Mouse (Mus musculus) limb, embryonic 12.5 days (tissue): ENCODE results near the gene Hps1. TPM values are rescaled to one million over a fixed set of nuclear protein-coding genes. Genes with fewer than 3 reads are reported as not detected.

Experiments used
- ATAC-seq: fragments of 200-750 bp; cut with Nextera tagmentation; 2 replicates; pipeline ENCODE4 v1.8.0; 2017; ENCODE audit warnings: low read depth, moderate TSS enrichment; ENCODE audit not compliant: insufficient number of reproducible peaks, insufficient read depth, low FRiP score, low TSS enrichment
- H3K27ac ChIP-seq: fragments of 300-500 bp; sonication (generic); 2 replicates; pipeline ENCODE4 v1.5.1; 2016; ENCODE audit warnings: mild to moderate bottlenecking, moderate library complexity
- H3K27me3 ChIP-seq: fragments of 300-500 bp; sonication (generic); 2 replicates; pipeline ENCODE4 v1.6.1; 2016; ENCODE audit warnings: mild to moderate bottlenecking, moderate library complexity
- H3K36me3 ChIP-seq: fragments of 300-500 bp; sonication (generic); 2 replicates; pipeline ENCODE4 v1.6.1; 2016; ENCODE audit warnings: mild to moderate bottlenecking, moderate library complexity
- H3K4me1 ChIP-seq: fragments of 300-500 bp; sonication (generic); replicated peaks from 2 replicates; pipeline ENCODE4 v1.6.1; 2016
- H3K4me2 ChIP-seq: fragments of 300-500 bp; sonication (generic); 2 replicates; pipeline ENCODE4 v1.6.1; 2016; ENCODE audit warnings: mild to moderate bottlenecking, moderate library complexity
- H3K4me3 ChIP-seq: fragments of 300-500 bp; sonication (generic); replicated peaks from 2 replicates; pipeline ENCODE4 v1.5.1; 2016; ENCODE audit warnings: mild to moderate bottlenecking
- H3K9ac ChIP-seq: fragments of 300-500 bp; sonication (generic); replicated peaks from 2 replicates; pipeline ENCODE4 v1.6.1; 2016; ENCODE audit warnings: mild to moderate bottlenecking, moderate library complexity
- H3K9me3 ChIP-seq: fragments of 300-500 bp; sonication (generic); 2 replicates; pipeline ENCODE4 v1.6.1; 2016; ENCODE audit warnings: mild to moderate bottlenecking, moderate library complexity
- WGBS: fragments of 180-500 bp; shearing (Covaris S2); methylation state at CpG from one replicate; pipeline ENCODE4 v1.1.7; 2016; 5-methylcytosine and 5-hydroxymethylcytosine counted together
- polyA plus RNA-seq: library from polyadenylated mRNA; unstranded; fragments of >200 nt; fragmentation: Nextera tagmentation; extraction: Ambion mirVana; gene quantifications from 2 replicates; pipeline ENCODE4 v1.2.1, GENCODE M21; 2016

Hps1 gene
- polyA plus RNA-seq, 1 experiment from 2014 or later, result 15.4 TPM

GRCm38 (mm10) chr19:42717668-42718067 is 62.1 kb downstream of the Hps1 start:
- Histone ChIP-seq H3K9ac (no peak overlapping the region), H3K4me1 (peaks cover 40% of the 10 kb centered on the region), H3K36me3 (no peaks in the 10 kb centered on the region), H3K4me2 (no peak overlapping the region), H3K9me3 (no peaks in the 10 kb centered on the region), H3K27ac (no peak overlapping the region), H3K27me3 (peaks cover 9% of the 10 kb centered on the region; the same call in 1 of the 2 replicates), H3K4me3 (no peak overlapping the region)
- 38% methylated on average over 5 of the region's 5 CpGs for WGBS
- no peak for ATAC-seq

GRCm38 (mm10) chr19:42716507-42716906 is 63.3 kb downstream of the Hps1 start:
- H3K4me1 ChIP-seq, result peaks cover 29% of the 10 kb centered on the region
- H3K4me3 ChIP-seq, result no peak overlapping the region
- no peak overlapping the region for H3K4me2 ChIP-seq
- H3K36me3 ChIP-seq, result no peaks in the 10 kb centered on the region
- no peak overlapping the region for H3K27ac ChIP-seq
- no peak for ATAC-seq
- H3K9ac ChIP-seq, result no peak overlapping the region
- 60% methylated on average over 7 of the region's 7 CpGs for WGBS
- peaks cover 9% of the 10 kb centered on the region; the same call in 1 of the 2 replicates for H3K27me3 ChIP-seq
- H3K9me3 ChIP-seq, result no peaks in the 10 kb centered on the region

GRCm38 (mm10) chr19:42713770-42714169 is 66.0 kb downstream of the Hps1 start:
- Histone ChIP-seq H3K9ac (no peak overlapping the region), H3K4me3 (no peak overlapping the region), H3K27me3 (no peaks in the 10 kb centered on the region), H3K27ac (no peak overlapping the region), H3K36me3 (no peaks in the 10 kb centered on the region), H3K9me3 (no peaks in the 10 kb centered on the region), H3K4me2 (no peak overlapping the region), H3K4me1 (peaks cover 16% of the 10 kb centered on the region)
- WGBS, result 83% methylated on average over 9 of the region's 9 CpGs
- ATAC-seq, result no peak

Other genes with a start within 250 kb of the Hps1 start
- 0.43 and 0.67 TPM in 2 replicates for gene Loxl4, start 167.2 kb downstream of the Hps1 start, polyA plus RNA-seq
- 1.2 and 1.4 TPM in 2 replicates for gene Pyroxd2, start 27.2 kb downstream of the Hps1 start, polyA plus RNA-seq